Mouse (Mus musculus): ENCODE results near the gene Enkd1.

- TF ChIP-seq CHD2 (IDR thresholded peaks at IDR 0.05; ENCODE audit: low read length) (no peak), POLR2AphosphoS5 (IDR thresholded peaks at IDR 0.05; ENCODE audit: borderline replicate concordance, low read depth, low read length) (no peak), CTCF (IDR thresholded peaks at IDR 0.05 in 2 of 3, conservative IDR thresholded peaks at IDR 0.05 in 1 of 3; ENCODE audit: control insufficient read depth in 1 of 3, insufficient read depth in 1 of 3, low read depth in 2 of 3, low read length in 3 of 3, poor library complexity in 1 of 3, severe bottlenecking in 1 of 3) (no peak), NELFE (IDR thresholded peaks at IDR 0.05; ENCODE audit: low read depth, low read length) (no peak), MAX (IDR thresholded peaks at IDR 0.05; ENCODE audit: low read length) (no peak), POLR2A (IDR thresholded peaks at IDR 0.05; ENCODE audit: control insufficient read depth in 1 of 2, insufficient read depth in 1 of 2, low read depth in 1 of 2, low read length in 2 of 2, poor library complexity in 1 of 2) (no peak), EP300 (IDR thresholded peaks at IDR 0.05; ENCODE audit: low read depth in 1 of 2, low read length in 2 of 2) (no peak), MXI1 (IDR thresholded peaks at IDR 0.05; ENCODE audit: low read depth, low read length) (no peak), ELF1 (IDR thresholded peaks at IDR 0.05; ENCODE audit: low read depth, low read length) (no peak), TAL1 (IDR thresholded peaks at IDR 0.05; ENCODE audit: low read length) (no peak)
Measured at GRCm38 (mm10) chr8:105697196-105697780, 10.7 kb downstream of the Enkd1 start.

Measured in MEL (cell line).